Mouse (Mus musculus) heart, postnatal 0 days (tissue): ENCODE data around the gene Cyp2d22.

ENCODE experiments used
- CTCF ChIP-seq: IDR thresholded peaks from 2 replicates; pipeline ENCODE4 v1.5.1; 2016; ENCODE audit warnings: antibody characterized with exemption, control low read depth, low read depth
- EP300 ChIP-seq: IDR thresholded peaks from 2 replicates; pipeline ENCODE4 v1.6.1; 2016; ENCODE audit warnings: antibody characterized with exemption, low read depth

DNA sequence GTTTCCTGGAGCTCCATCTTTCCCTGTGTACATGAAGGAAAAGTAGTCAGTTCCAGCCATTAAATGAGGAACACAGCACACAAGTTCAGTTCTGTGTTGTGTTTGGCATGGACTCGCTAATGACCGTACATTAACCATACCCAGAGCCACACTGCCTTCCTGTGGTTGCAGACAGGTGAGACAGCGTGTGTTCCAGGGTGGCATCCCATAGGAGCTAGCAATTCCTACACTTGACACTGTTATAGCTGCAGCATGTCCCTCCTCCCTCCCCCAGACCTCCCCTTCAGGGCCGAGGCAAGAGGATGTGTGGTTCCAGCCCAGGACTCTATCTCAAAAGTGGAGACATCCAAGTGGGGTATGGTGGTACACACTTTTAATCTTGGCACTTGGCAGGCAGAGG, 29.7 kb downstream of the Cyp2d22 start:
- TF ChIP-seq CTCF (no peak), EP300 (no peak)
